Mouse (Mus musculus): ENCODE measurements around the gene Flywch2. TPM values are rescaled to one million over a fixed set of nuclear protein-coding genes. Genes with fewer than 3 reads are reported as not detected.

Gene Flywch2
- total RNA-seq (2012; rRNA removed): 0.62 and 0.69 TPM in 2 replicates
- 1 to 10 TPM in 1 of 2 experiments, not detected in 1; 6.2 TPM for polyA plus RNA-seq (2012; ENCODE audit: insufficient read depth in 1 of 2, insufficient read length in 2 of 2, low read depth in 1 of 2, low replicate concordance in 2 of 2, missing spikeins in 1 of 2)

- H3K79me2 ChIP-seq (ENCODE audit: control insufficient read depth, insufficient read depth, low read length, poor library complexity): no peaks in the 10 kb centered on the region
- DNase-seq (ENCODE audit: low read depth, low spot score): peak; percentile 74
- H3K27ac ChIP-seq (ENCODE audit: control insufficient read depth, low read depth, low read length): no peak within 1 kb of the TSS
- H3K27me3 ChIP-seq (ENCODE audit: control insufficient read depth in 1 of 2, insufficient read depth in 2 of 2, low read length in 2 of 2): no peaks in the 10 kb centered on the region; a peak in 1 of 4 replicates
- H3K36me3 ChIP-seq (ENCODE audit: control insufficient read depth in 1 of 2, insufficient read depth in 2 of 2, low read length in 2 of 2): peaks cover 0 to 4% of the 10 kb centered on the region in 2 experiments; a peak in 2 of 4 replicates
- peak within 1 kb of the TSS; percentile 48 for H3K9ac ChIP-seq (ENCODE audit: control insufficient read depth, low read depth, low read length, poor library complexity, severe bottlenecking)
- TF ChIP-seq MXI1 (IDR thresholded peaks at IDR 0.05; ENCODE audit: low read depth, low read length) (no peak), MYB (IDR thresholded peaks at IDR 0.05; ENCODE audit: low read depth, low read length) (no peak), NRF1 (IDR thresholded peaks at IDR 0.05; ENCODE audit: insufficient read depth, low read depth, low read length, poor library complexity, severe bottlenecking) (peak; percentile 71), ETS1 (IDR thresholded peaks at IDR 0.05; ENCODE audit: low read depth, low read length) (no peak), HCFC1 (IDR thresholded peaks at IDR 0.05; ENCODE audit: low read depth, low read length) (0 out of 2 replicates have a peak, but pooled peaks have one; percentile 38), POLR2AphosphoS5 (IDR thresholded peaks at IDR 0.05; ENCODE audit: borderline replicate concordance, low read depth, low read length) (no peak), SMC3 (IDR thresholded peaks at IDR 0.05; ENCODE audit: low read depth, low read length) (no peak), POLR2A (IDR thresholded peaks at IDR 0.05; ENCODE audit: control insufficient read depth in 1 of 2, insufficient read depth in 1 of 2, low read depth in 1 of 2, low read length in 2 of 2, poor library complexity in 1 of 2) (peak in 1 of 2 experiments; percentile 23; a peak in 1 of 4 replicates), BHLHE40 (IDR thresholded peaks at IDR 0.05; ENCODE audit: borderline replicate concordance, low read depth, low read length) (no peak), GABPA (IDR thresholded peaks at IDR 0.05; ENCODE audit: low read depth, low read length) (no peak)
- H3K4me1 ChIP-seq (ENCODE audit: control insufficient read depth in 1 of 2, insufficient read depth in 2 of 2, low read length in 2 of 2): peaks cover 0 to 6% of the 10 kb centered on the region in 2 experiments; a peak in 2 of 4 replicates
- H3K9me3 ChIP-seq (replicated peaks; ENCODE audit: insufficient read depth, low read length): no peaks in the 10 kb centered on the region
- peak within 1 kb of the TSS; percentile 10 to 42; a peak in 3 of 4 replicates for H3K4me3 ChIP-seq (ENCODE audit: control insufficient read depth in 1 of 2, insufficient read depth in 1 of 2, low read depth in 2 of 2, low read length in 2 of 2)
These were observed at the start of gene Flywch2 for GRCm38 (mm10) chr17:23785561-23786471. Gene Flywch2, minus strand, starts transcription at chr17:23786081.

GRCm38 (mm10) chr17:23831201-23831600 lies 45.3 kb upstream of the Flywch2 start:
- H3K27ac ChIP-seq (ENCODE audit: control insufficient read depth, low read depth, low read length): no peak overlapping the region
- H3K9me3 ChIP-seq (replicated peaks; ENCODE audit: insufficient read depth, low read length): no peaks in the 10 kb centered on the region
- no peak overlapping the region for H3K4me3 ChIP-seq (ENCODE audit: control insufficient read depth in 1 of 2, insufficient read depth in 1 of 2, low read depth in 2 of 2, low read length in 2 of 2)
- TF ChIP-seq JUND (IDR thresholded peaks at IDR 0.05; ENCODE audit: low read depth, low read length) (no peak), ZNF384 (IDR thresholded peaks at IDR 0.05; ENCODE audit: low read depth, low read length) (peak; percentile 91), GATA1 (IDR thresholded peaks at IDR 0.05; ENCODE audit: low read depth, low read length) (no peak), E2F4 (IDR thresholded peaks at IDR 0.05; ENCODE audit: borderline replicate concordance, low read depth, low read length) (no peak)
- H3K4me1 ChIP-seq (ENCODE audit: control insufficient read depth in 1 of 2, insufficient read depth in 2 of 2, low read length in 2 of 2): peaks cover 5 to 18% of the 10 kb centered on the region in 2 experiments; a peak in 3 of 4 replicates
- H3K9ac ChIP-seq (ENCODE audit: control insufficient read depth, low read depth, low read length, poor library complexity, severe bottlenecking): no peak overlapping the region
- H3K79me2 ChIP-seq (ENCODE audit: control insufficient read depth, insufficient read depth, low read length, poor library complexity): peaks cover 17% of the 10 kb centered on the region
- peaks cover 3 to 19% of the 10 kb centered on the region in 2 experiments; a peak in 3 of 4 replicates for H3K36me3 ChIP-seq (ENCODE audit: control insufficient read depth in 1 of 2, insufficient read depth in 2 of 2, low read length in 2 of 2)
- DNase-seq (ENCODE audit: low read depth, low spot score): peak; percentile 24
- H3K27me3 ChIP-seq (ENCODE audit: control insufficient read depth in 1 of 2, insufficient read depth in 2 of 2, low read length in 2 of 2): no peaks in the 10 kb centered on the region

All from MEL (cell line).